Mouse (Mus musculus): ENCODE data around the gene Mysm1. TPM values are rescaled to one million over a fixed set of nuclear protein-coding genes. Genes with fewer than 3 reads are reported as not detected.

Gene Mysm1
- polyA plus RNA-seq, 1 experiment from 2014 or later: 31.5 TPM

Other genes with a start within 250 kb of the Mysm1 start
- 7.1 and 9.0 TPM in 2 replicates for gene Tek, start 239.8 kb downstream of the Mysm1 start, polyA plus RNA-seq (2016; fragmentation: Nextera tagmentation; extraction: Ambion mirVana)
- gene Eqtn, start 50.3 kb downstream of the Mysm1 start, polyA plus RNA-seq (2016; fragmentation: Nextera tagmentation; extraction: Ambion mirVana): not detected in 2 replicates
- 24.6 and 45.4 TPM in 2 replicates for gene Jun, start 73.1 kb upstream of the Mysm1 start, polyA plus RNA-seq (2016; fragmentation: Nextera tagmentation; extraction: Ambion mirVana)

Measured in limb, embryonic 10.5 days (tissue).